Mouse (Mus musculus) lung, adult 2 months (tissue): ENCODE results near the gene Capn12. TPM values are rescaled to one million over a fixed set of nuclear protein-coding genes. Genes with fewer than 3 reads are reported as not detected.

Experiments
- DNase-seq: peaks from one replicate; pipeline ENCODE4 v3.0.0; 2022
- H3K4me1 ChIP-seq: fragments of 200-500 bp; 2 replicates; pipeline ENCODE4 v1.6.1; 2011; ENCODE audit warnings: low read length; ENCODE audit not compliant: control insufficient read depth, insufficient read depth
- H3K4me3 ChIP-seq: fragments of 200-500 bp; replicated peaks from 2 replicates; pipeline ENCODE3; 2011; ENCODE audit warnings: low read depth, mild to moderate bottlenecking, control low read depth, low read length; ENCODE audit errors: extremely low read depth
- CTCF ChIP-seq: fragments of 200-500 bp; IDR thresholded peaks from 2 replicates; pipeline ENCODE4 v1.5.1; 2011; ENCODE audit warnings: mild to moderate bottlenecking, low read length, control low read depth; ENCODE audit not compliant: insufficient read depth
- POLR2A ChIP-seq: fragments of 200-500 bp; IDR thresholded peaks from 2 replicates; pipeline ENCODE4 v1.6.1; 2011; ENCODE audit warnings: low read depth, mild to moderate bottlenecking, control low read depth, low read length, borderline replicate concordance; ENCODE audit errors: extremely low read depth
- WGBS: fragments of 180-500 bp; shearing (Covaris S2); methylation state at CpG from one replicate; pipeline ENCODE4 v1.1.7; 2018; 5-methylcytosine and 5-hydroxymethylcytosine counted together
- polyA plus RNA-seq: library from polyadenylated mRNA; depleted of rRNA; stranded (reverse); fragments of >200 nt; gene quantifications from 2 replicates; pipeline ENCODE4 v1.2.3, GENCODE M21; 2012

Gene Capn12
- polyA plus RNA-seq, 1 experiment, result 1.3 TPM

DNA sequence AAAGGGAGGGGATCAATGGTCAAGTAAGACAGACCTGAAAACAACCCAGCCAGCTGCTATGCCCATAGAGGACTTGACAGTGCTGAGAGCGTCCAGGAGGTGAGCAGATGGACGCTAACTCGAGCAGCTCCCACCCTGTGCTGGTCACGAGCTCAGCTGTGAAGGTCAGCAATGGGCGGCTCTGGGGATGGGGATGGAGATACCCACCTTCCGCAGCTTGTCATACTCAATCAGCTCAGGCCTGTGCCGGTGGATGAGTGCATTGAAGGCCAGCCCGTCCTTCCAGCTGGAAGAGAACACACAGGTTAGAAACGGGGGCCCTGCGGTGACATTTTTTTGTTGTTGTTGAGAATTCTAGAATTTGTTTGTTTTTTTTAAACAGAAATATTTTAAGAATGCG is 31.9 kb downstream of the Capn12 start:
- peaks cover 20% of the 10 kb centered on the region for H3K4me1 ChIP-seq
- DNase-seq, result no peak
- H3K4me3 ChIP-seq, result no peak overlapping the region
- 73% methylated on average over 11 of the region's 11 CpGs for WGBS
- TF ChIP-seq POLR2A (no peak), CTCF (no peak)

DNA sequence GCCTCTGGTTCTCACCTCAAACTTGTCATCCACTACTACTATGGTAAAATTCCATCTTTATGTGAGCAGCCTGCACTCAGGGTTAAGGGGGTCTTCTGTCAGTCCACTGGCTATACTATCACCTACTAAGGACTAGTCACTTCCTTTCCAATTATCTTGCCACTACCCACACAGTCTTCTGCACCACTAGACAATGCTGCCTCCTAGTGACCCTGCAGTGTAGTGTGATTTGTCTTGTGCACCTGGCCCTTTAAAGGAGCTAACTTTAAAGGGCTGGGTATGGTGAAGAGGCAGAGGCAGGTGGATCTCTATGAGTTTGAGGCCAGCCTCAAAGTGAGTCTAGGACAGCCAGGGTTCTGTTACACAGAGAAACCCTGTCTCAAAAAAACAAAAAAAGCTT is 35.3 kb downstream of the Capn12 start:
- no peak for TF ChIP-seq POLR2A
- peak; percentile 16; the same call in 1 of the 2 replicates for TF ChIP-seq CTCF
- DNase-seq, result no peak

GRCm38 (mm10) chr7:28917503-28918426 is 36.5 kb downstream of the Capn12 start:
- DNase-seq, result no peak
- H3K4me1 ChIP-seq, result peaks cover 46% of the 10 kb centered on the region

More for the DNA sequence above, 35.3 kb downstream of the Capn12 start:
- peaks cover 41% of the 10 kb centered on the region for H3K4me1 ChIP-seq
- H3K4me3 ChIP-seq, result no peak overlapping the region

DNA sequence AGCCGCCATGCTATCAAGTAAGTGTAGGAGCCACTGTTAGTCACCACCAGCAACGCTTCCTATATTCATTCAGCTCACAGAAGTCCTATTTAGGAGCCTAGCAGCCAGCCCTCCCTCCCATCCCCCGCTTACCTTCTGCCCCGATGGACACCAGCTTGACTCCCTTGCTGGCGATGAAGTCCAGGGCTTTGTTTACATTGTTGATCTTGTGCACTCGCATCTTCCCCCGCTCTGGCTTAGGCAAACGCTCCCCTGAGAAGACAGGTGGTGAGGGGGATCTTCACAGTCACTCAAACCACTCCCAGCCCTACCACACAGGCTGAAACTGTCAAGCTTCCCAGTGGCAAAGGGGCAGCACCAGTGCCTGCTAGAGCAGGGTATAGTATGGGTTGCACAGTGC is 37.3 kb downstream of the Capn12 start:
- TF ChIP-seq CTCF, result no peak
- TF ChIP-seq POLR2A, result no peak
- Histone ChIP-seq H3K4me3 (no peak overlapping the region), H3K4me1 (peaks cover 48% of the 10 kb centered on the region)
- DNase-seq, result no peak
- 58% methylated on average over 8 of the region's 8 CpGs for WGBS

More at GRCm38 (mm10) chr7:28917503-28918426, 36.5 kb downstream of the Capn12 start:
- no peak for TF ChIP-seq CTCF
- TF ChIP-seq POLR2A, result no peak
- 38% methylated on average over 10 of the region's 10 CpGs for WGBS
- no peak overlapping the region for H3K4me3 ChIP-seq

DNA sequence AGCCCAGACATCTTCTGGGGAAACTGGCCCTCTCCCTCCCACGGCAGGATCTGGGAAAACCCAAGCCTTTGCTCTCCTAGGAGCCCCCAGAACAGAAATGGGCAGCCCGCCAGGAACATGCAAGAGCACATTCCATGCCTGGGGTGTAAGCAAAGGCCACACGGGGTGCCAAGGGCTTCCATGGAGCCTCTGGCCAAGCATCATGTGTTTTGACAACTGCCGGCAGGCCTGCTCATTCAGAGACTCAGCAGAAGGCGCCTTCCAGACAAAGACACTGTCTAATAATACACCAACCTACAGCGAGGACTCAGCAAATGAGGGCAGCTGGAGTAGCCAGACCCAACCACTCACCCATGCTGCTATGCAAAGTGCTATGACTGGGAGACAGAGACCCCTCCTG is 38.6 kb downstream of the Capn12 start:
- Histone ChIP-seq H3K4me3 (no peak overlapping the region), H3K4me1 (peaks cover 53% of the 10 kb centered on the region)
- WGBS, result 20% methylated on average over 6 of the region's 6 CpGs
- TF ChIP-seq CTCF, result no peak
- no peak for TF ChIP-seq POLR2A
- DNase-seq, result peak; percentile 61

DNA sequence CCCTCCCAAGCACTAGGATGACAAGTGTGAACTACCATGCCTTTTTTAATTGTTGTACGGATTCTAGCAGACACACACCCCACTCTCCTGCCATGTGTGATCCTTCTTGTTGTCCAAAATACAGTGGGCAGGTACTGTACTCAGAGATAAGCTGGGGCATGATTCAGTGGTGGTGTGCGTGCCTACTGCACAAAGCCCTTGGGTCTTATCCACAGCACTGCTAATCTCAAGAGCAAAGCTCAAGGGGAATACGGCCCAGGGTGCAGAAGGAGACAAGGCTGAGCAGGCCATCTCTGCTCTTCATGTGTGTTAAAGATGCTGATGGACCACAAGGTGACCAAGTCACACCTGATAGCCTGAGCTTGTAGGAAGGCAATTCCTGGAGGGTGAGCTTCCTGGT is 40.0 kb downstream of the Capn12 start:
- TF ChIP-seq CTCF (no peak), POLR2A (no peak)
- peaks cover 64% of the 10 kb centered on the region for H3K4me1 ChIP-seq
- no peak overlapping the region for H3K4me3 ChIP-seq
- WGBS, result 76% methylated on average over 3 of the region's 3 CpGs
- DNase-seq, result no peak

DNA sequence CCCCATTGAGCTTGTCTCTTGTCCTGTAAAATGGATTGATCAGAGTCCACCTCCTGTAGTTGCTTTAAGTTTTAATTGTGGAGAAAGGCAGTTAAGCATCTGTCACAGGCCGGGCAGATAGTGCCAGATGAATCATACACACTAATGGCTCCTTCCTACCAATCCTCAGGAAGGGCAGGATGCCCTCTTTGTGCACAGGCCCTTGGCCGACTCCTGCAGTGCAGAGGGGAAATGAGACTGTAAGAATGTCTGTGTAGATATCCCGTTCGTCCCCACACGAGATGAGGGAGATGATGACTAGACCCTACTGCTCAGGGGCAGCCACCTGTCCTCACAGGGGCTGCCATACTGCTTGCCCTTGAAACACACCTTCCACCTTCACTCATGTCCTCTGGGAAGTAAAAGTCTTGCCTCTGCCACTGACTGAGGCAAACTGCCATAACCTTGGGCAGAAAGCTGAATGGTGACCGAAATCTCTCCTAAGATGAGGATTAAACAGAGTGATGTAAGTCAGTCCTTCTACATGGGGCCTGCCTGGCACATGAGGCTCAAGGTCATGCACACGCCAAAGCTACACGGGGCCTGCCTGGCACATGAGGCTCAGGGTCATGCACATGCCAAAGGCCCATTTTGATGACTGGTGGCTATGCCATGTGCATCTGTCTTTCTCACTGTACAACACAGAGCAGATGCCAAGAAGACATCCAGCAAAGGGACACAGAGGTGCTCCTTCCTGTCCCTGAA is 40.7 kb downstream of the Capn12 start:
- peaks cover 66% of the 10 kb centered on the region for H3K4me1 ChIP-seq
- WGBS, result 51% methylated on average over 8 of the region's 8 CpGs
- TF ChIP-seq CTCF (no peak), POLR2A (no peak)
- DNase-seq, result no peak
- H3K4me3 ChIP-seq, result no peak overlapping the region

DNA sequence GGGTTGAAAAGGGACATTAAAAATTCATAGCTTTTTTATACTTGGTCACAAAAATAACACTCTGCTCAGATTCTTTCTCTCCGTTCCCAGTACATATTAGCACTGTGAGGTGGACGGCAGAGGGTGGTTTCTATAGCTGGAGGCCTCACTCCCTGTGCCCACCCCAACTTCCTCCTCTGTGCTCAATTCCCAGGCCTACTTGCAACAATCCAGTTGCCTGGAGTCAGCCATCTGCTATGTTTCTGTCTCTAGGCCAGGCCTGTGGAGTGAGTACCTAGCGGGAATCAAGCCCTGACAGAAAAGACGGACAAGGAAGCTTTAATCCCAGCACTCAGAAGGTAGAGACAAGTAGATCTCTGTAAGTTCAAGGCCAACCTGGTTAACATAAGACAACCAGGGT is 41.4 kb downstream of the Capn12 start:
- peaks cover 66% of the 10 kb centered on the region for H3K4me1 ChIP-seq
- H3K4me3 ChIP-seq, result no peak overlapping the region
- TF ChIP-seq POLR2A (no peak), CTCF (no peak)
- 48% methylated on average over 4 of the region's 4 CpGs for WGBS
- DNase-seq, result no peak

GRCm38 (mm10) chr7:28923865-28924291 is 42.7 kb downstream of the Capn12 start:
- no peak for DNase-seq
- Histone ChIP-seq H3K4me3 (no peak overlapping the region), H3K4me1 (peaks cover 55% of the 10 kb centered on the region)
- WGBS, result 20% methylated on average over 4 of the region's 4 CpGs
- no peak for TF ChIP-seq CTCF
- TF ChIP-seq POLR2A, result no peak

- no peak for TF ChIP-seq CTCF
- TF ChIP-seq POLR2A, result no peak
- WGBS, result 34% methylated on average over 3 of the region's 3 CpGs
- peaks cover 55% of the 10 kb centered on the region for H3K4me1 ChIP-seq
Observed at GRCm38 (mm10) chr7:28924802-28925201, 43.6 kb downstream of the Capn12 start.

More at GRCm38 (mm10) chr7:28924802-28925201, 43.6 kb downstream of the Capn12 start:
- no peak overlapping the region for H3K4me3 ChIP-seq
- DNase-seq, result no peak
